Mouse (Mus musculus) layer of hippocampus, postnatal 36 days (tissue): ENCODE measurements around the gene Hist1h2af. TPM values are rescaled to one million over a fixed set of nuclear protein-coding genes. Genes with fewer than 3 reads are reported as not detected.

ENCODE experiments used
- DNase-seq, 2 experiments: peaks; one replicate each; pipeline ENCODE4 v3.0.0; 2022
- total RNA-seq, 2 experiments: library from RNA; stranded (reverse); gene quantifications; 2 replicates each; pipeline ENCODE4 v1.2.3; 2021

The Hist1h2af gene
- total RNA-seq, 2 experiments from 2014 or later = 12.2 to 14.4 TPM

DNA sequence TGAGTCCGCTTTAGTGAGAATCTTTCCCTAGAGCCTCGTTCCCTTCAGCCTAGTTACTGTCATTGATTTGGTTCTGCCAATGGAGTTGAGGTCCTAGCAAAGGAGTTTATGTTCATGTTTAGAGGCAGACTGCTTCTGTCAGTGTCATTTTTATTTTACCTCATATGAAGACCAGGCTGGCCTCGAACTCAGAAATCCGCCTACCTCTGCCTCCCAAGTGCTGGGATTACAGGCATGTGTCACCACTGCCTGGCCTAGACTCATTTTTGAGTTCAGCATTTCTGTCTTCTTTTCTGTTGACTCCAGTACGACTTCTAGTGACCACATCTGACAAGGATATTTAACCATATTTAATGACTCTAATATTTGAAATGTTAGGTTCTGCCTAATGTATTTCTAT lies 18.4 kb upstream of the Hist1h2af start:
- DNase-seq = no peak

DNA sequence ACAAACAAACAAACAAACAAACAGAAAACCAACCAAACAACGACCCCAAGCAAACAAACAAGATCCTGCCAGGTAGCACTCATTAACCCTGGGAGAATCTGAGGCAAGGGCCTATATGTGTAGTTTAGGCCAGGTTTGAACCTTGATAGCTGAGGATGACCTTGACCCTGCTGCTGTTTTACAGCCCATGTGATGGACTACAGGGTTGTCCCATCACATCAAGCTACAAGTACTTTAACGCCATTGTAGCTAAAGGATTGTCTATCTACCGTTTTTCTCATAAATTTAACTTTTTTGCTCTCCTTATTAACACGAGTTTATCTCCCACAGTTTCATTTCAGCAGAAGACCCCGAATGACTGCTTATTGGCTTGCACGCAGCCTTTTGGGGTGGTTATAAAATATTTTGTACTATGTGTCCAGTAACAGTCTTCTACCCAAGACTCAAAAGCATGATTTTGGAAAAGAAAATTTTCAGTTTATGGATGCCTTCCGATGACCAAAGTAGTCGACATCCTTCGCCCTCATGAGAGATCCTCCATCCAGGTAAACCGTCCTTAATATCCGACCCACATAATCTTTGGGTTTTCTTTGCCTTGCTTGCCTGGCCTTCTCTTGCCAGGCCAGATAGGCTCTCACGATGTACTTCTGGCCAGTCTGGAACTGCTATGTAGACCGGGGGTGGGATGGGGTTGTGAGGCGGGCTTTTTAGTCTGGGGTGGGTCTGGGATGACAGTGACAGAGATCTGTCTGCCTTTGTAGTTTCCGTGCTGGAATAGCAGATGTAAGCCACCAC lies 17.7 kb upstream of the Hist1h2af start:
- DNase-seq = no peak

DNA sequence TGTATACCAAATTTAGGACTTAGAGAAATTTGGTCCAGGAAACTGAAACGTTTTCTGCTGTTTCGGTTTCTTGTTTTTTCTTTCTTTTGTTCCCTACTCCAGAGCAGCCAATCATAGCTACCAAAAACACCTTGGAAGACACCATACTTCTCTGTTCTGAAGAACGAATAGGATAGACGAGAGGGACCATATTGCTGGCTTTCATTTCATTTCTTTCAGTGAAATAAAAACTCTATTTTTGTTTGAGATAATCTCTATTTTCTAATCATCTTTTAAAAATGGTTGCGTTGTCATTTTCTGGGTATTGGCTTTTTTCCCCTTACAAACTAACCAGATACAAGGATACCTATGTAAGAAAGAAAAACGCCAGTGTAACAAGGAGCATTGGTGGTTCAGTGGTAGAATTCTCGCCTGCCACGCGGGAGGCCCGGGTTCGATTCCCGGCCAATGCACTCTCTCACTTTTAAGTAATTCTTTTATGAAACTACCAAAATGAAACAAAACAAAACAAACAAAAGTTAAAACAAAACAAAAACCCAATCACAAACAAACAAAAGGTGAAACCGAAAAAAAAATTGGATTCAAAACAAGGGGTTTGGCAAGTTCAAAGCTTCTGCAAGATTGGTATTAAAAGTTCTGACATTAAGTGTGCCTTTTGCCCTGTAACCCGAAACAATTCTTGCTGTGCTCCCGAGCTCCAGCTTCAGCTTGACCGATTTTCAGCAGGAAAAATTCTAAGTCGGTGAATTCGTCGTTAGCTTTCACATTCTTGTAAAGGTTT lies 16.7 kb upstream of the Hist1h2af start:
- peak; percentile 65 to 71 for DNase-seq

DNA sequence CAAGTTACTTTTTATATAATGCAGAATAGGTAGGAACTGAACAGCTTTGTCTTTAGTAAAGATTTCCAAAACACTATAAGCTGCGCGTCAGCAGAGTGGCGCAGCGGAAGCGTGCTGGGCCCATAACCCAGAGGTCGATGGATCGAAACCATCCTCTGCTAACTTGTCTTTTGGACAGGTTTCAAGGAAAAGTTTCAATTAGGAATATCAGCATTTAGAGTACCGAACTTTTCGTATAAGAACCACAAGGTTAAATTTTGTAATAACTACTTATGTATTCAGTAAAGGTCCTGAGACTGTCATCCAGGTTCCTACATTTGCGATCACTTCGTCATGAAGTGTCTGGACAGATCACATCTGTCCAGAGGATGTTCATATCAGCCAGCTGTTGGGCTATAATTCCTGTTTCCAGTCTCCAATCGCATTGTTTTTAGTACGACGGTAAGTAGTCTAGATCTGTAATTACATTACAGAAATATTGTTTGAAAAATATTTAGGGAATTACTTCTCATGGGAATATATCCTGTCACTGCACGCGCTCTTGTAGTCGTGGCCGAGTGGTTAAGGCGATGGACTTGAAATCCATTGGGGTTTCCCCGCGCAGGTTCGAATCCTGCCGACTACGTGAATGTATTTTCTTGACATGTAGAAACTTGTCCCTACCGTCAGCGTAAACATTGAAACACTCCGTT lies 16.0 kb upstream of the Hist1h2af start:
- DNase-seq = peak; percentile 88 to 89

- no peak for DNase-seq
These were observed 15.5 kb upstream of the Hist1h2af start for GRCm38 (mm10) chr13:23518295-23518603.

DNA sequence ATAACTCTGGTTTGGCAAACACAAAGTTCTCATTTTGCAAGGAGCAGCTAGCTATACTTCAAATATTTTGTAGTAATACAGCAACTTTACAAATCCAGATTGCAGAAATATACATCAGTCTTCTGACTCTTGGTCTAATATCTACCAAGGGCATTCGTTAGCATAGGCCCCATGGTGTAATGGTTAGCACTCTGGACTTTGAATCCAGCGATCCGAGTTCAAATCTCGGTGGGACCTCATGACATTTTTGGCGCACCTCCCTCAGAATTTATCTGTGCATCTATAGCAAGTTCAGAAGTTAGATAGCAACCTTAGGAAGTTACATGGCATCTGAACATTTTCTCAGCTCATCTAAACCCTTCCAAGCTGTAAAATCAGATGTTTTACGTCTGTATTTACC lies 14.8 kb upstream of the Hist1h2af start:
- peak; percentile 74 to 83 for DNase-seq

DNA sequence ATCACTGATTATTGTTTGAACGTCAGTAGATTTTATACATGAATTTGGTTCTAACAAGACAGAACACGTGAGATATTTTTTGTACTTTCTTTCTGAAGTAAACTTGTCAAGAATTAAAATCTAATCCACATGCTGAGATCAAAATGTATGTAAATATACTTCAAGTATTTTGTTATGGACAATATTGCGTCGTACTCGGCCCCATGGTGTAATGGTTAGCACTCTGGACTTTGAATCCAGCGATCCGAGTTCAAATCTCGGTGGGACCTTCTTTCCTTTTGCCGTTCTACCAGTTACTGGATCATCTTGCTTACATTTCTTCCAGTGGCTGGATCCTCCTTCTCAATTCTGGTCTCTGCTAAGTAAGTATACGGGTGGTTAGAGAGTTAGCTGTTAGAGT lies 14.3 kb upstream of the Hist1h2af start:
- DNase-seq = peak; percentile 72 to 77

DNA sequence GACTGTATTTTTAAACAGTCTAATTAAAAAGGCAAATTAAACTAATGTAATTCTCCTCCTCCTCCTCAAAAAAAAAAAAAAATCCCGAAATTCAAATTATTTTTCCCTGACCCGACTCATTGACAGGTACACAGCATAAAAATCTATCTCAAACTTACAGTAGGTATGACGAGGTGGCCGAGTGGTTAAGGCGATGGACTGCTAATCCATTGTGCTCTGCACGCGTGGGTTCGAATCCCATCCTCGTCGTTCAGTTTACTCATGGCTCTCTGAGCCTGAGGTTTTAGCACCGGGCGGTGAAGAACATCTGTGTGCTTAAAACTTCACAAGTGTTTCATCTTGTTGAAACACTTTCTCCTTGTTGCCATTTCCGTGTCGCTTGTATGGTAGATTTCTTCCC lies 12.0 kb upstream of the Hist1h2af start:
- DNase-seq = peak; percentile 74 to 77

GRCm38 (mm10) chr13:23523976-23524375 lies 9.7 kb upstream of the Hist1h2af start:
- no peak for DNase-seq

DNA sequence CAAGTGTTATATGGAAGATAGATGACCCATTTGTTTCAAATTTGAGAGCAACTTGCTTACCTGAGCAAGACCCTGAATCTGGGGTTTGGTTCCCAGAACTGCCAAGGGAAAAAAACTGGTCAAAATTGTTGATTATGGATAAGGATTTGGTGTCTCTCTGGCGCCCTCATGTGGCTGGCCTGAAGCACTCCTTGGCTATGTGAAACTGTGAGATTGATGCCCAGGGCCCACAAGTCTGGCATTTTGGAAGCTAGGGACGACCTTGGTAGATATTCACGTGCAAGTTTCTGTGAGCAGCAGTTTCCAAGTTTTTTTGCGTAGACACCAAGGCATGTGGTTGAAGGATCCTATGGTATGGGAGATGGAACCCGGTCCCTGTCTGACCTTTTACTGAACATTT lies 9.1 kb upstream of the Hist1h2af start:
- DNase-seq = peak; percentile 66 to 76

- no peak for DNase-seq
These were observed 7.8 kb upstream of the Hist1h2af start for GRCm38 (mm10) chr13:23525901-23526300.

DNA sequence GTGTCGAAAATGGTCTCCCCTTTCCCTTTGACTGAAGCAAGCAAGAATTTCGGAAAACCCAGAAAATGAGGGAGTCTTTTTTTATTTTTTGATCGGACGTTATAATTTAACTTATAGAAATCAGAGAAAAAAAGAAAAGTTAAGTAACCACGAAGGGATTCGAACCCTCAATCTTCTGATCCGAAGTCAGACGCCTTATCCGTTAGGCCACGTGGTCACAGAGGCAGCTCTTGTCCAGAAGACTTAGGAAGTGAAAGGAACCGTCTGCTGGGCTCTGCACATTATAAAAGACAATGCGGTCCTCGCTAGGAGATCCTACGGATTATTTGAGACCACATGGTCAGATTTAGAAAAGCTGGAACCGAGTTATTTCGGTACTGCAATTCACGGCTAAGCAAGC lies 7.4 kb upstream of the Hist1h2af start:
- DNase-seq = peak; percentile 89 to 94

- no peak for DNase-seq
These were observed 4.7 kb upstream of the Hist1h2af start for GRCm38 (mm10) chr13:23529005-23529404.

- no peak for DNase-seq
These were observed 4.1 kb upstream of the Hist1h2af start for GRCm38 (mm10) chr13:23529480-23530165.

GRCm38 (mm10) chr13:23530181-23530900 lies 3.4 kb upstream of the Hist1h2af start:
- peak; percentile 66 to 76 for DNase-seq

GRCm38 (mm10) chr13:23530901-23531875 lies 2.5 kb upstream of the Hist1h2af start, which contains the start of gene Hist1h4h:
TSS of gene Hist1h4h (plus strand) at chr13:23531050.
- DNase-seq = peak; percentile 96

GRCm38 (mm10) chr13:23532262-23533075 lies 1.2 kb upstream of the Hist1h2af start:
- DNase-seq = no peak

- DNase-seq = peak in 1 of 2 experiments; percentile 24
These were observed 844 bp downstream of the Hist1h2af start for GRCm38 (mm10) chr13:23534368-23535131.
